Mouse (Mus musculus): ENCODE data around the gene Tmem265. TPM values are rescaled to one million over a fixed set of nuclear protein-coding genes. Genes with fewer than 3 reads are reported as not detected.

Tmem265 gene
- total and polyA plus RNA-seq, 2 experiments from 2014 or later: 5.7 to 9.2 TPM

DNA sequence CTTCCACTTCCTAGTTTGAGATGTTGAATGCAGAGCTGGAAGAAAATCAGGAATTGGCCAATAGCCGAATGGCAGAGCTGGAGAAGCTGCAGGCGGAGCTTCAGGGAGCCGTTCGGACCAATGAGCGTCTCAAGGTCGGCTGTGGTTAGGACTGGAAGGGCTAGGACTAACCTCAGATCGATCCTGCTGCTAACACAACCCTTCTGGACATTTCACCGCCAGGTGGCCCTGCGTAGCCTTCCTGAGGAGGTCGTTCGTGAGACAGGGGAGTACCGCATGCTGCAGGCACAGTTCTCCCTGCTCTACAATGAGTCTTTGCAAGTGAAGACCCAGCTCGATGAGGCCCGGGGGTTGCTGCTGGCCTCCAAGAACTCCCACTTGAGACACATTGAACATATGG is 31.4 kb downstream of the Tmem265 start:
- DNase-seq (ENCODE audit: low spot score) (no peak), ATAC-seq (no peak)
- H3K27ac ChIP-seq: no peak overlapping the region
- H3K4me1 ChIP-seq (ENCODE audit: insufficient read depth, low read length): no peaks in the 10 kb centered on the region; the same call in 1 of the 2 replicates
- H3K4me2 ChIP-seq (ENCODE audit: low read depth, low read length): no peak overlapping the region
- WGBS: 87% methylated on average over 14 of the region's 14 CpGs
- H3K4me3 ChIP-seq (ENCODE audit: low read length): no peak overlapping the region
- H3K27me3 ChIP-seq (ENCODE audit: insufficient read depth, low read length): no peaks in the 10 kb centered on the region
- peaks cover 69% of the 10 kb centered on the region for H3K36me3 ChIP-seq (ENCODE audit: insufficient read depth, low read length)
- no peak for TF ChIP-seq CTCF (IDR thresholded peaks at IDR 0.05; ENCODE audit: low read depth)
- H3K9me3 ChIP-seq (ENCODE audit: low read length): no peaks in the 10 kb centered on the region
- no peak overlapping the region for H3K9ac ChIP-seq (replicated peaks; ENCODE audit: low read length)

DNA sequence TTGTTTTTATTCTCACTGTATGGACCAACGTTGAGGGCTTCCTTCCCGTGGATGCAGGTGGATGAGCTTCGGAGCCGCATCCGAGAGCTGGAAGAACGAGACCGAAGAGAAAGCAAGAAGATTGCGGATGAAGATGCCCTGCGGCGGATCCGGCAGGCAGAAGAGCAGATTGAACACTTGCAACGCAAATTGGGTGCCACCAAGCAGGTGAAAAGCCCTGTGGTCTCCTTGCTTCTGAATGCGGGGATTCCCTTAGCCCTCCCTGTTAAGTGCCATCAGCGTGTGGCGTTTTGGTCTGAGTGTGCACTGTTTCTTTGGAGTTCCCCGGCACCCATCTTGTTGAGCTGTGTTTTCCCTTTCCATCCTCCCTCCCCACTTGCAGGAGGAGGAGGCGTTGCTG is 35.6 kb downstream of the Tmem265 start:
- no peak for TF ChIP-seq CTCF (IDR thresholded peaks at IDR 0.05; ENCODE audit: low read depth)
- Histone ChIP-seq H3K27ac (no peak overlapping the region), H3K4me2 (ENCODE audit: low read depth, low read length) (no peak overlapping the region), H3K36me3 (ENCODE audit: insufficient read depth, low read length) (peaks cover 87% of the 10 kb centered on the region), H3K9ac (replicated peaks; ENCODE audit: low read length) (no peak overlapping the region), H3K4me3 (ENCODE audit: low read length) (no peak overlapping the region), H3K4me1 (ENCODE audit: insufficient read depth, low read length) (no peaks in the 10 kb centered on the region), H3K27me3 (ENCODE audit: insufficient read depth, low read length) (no peaks in the 10 kb centered on the region), H3K9me3 (ENCODE audit: low read length) (no peaks in the 10 kb centered on the region)
- 95% methylated on average over 17 of the region's 17 CpGs for WGBS
- ATAC-seq (no peak), DNase-seq (ENCODE audit: low spot score) (no peak)

GRCm38 (mm10) chr7:127600612-127601011 is 39.4 kb downstream of the Tmem265 start:
- Histone ChIP-seq H3K27me3 (ENCODE audit: insufficient read depth, low read length) (no peaks in the 10 kb centered on the region), H3K9me3 (ENCODE audit: low read length) (no peaks in the 10 kb centered on the region), H3K4me1 (ENCODE audit: insufficient read depth, low read length) (no peaks in the 10 kb centered on the region), H3K36me3 (ENCODE audit: insufficient read depth, low read length) (peaks cover 68% of the 10 kb centered on the region), H3K4me3 (ENCODE audit: low read length) (no peak overlapping the region), H3K4me2 (ENCODE audit: low read depth, low read length) (no peak overlapping the region), H3K9ac (replicated peaks; ENCODE audit: low read length) (no peak overlapping the region), H3K27ac (no peak overlapping the region)
- ATAC-seq: no peak
- no peak for TF ChIP-seq CTCF (IDR thresholded peaks at IDR 0.05; ENCODE audit: low read depth)
- WGBS: 94% methylated on average over 7 of the region's 7 CpGs
- no peak for DNase-seq (ENCODE audit: low spot score)

GRCm38 (mm10) chr7:127601735-127602134 is 40.5 kb downstream of the Tmem265 start:
- no peaks in the 10 kb centered on the region for H3K4me1 ChIP-seq (ENCODE audit: insufficient read depth, low read length)
- H3K4me2 ChIP-seq (ENCODE audit: low read depth, low read length): no peak overlapping the region
- 85% methylated on average over 4 of the region's 4 CpGs for WGBS
- H3K9ac ChIP-seq (replicated peaks; ENCODE audit: low read length): no peak overlapping the region
- no peaks in the 10 kb centered on the region for H3K9me3 ChIP-seq (ENCODE audit: low read length)
- no peak overlapping the region for H3K4me3 ChIP-seq (ENCODE audit: low read length)
- peak; percentile 28 for TF ChIP-seq CTCF (IDR thresholded peaks at IDR 0.05; ENCODE audit: low read depth)
- no peaks in the 10 kb centered on the region for H3K27me3 ChIP-seq (ENCODE audit: insufficient read depth, low read length)
- DNase-seq (ENCODE audit: low spot score) (no peak), ATAC-seq (no peak)
- peaks cover 58% of the 10 kb centered on the region for H3K36me3 ChIP-seq (ENCODE audit: insufficient read depth, low read length)
- no peak overlapping the region for H3K27ac ChIP-seq

GRCm38 (mm10) chr7:127602903-127603302 is 41.7 kb downstream of the Tmem265 start:
- Histone ChIP-seq H3K9ac (replicated peaks; ENCODE audit: low read length) (no peak overlapping the region), H3K4me1 (ENCODE audit: insufficient read depth, low read length) (no peaks in the 10 kb centered on the region), H3K4me2 (ENCODE audit: low read depth, low read length) (no peak overlapping the region), H3K27me3 (ENCODE audit: insufficient read depth, low read length) (no peaks in the 10 kb centered on the region), H3K36me3 (ENCODE audit: insufficient read depth, low read length) (peaks cover 57% of the 10 kb centered on the region), H3K27ac (no peak overlapping the region), H3K4me3 (ENCODE audit: low read length) (no peak overlapping the region), H3K9me3 (ENCODE audit: low read length) (no peaks in the 10 kb centered on the region)
- TF ChIP-seq CTCF (IDR thresholded peaks at IDR 0.05; ENCODE audit: low read depth): no peak
- 90% methylated on average over 2 of the region's 2 CpGs for WGBS
- DNase-seq (ENCODE audit: low spot score) (no peak), ATAC-seq (no peak)

GRCm38 (mm10) chr7:127604256-127604655 is 43.1 kb downstream of the Tmem265 start:
- DNase-seq (ENCODE audit: low spot score) (no peak), ATAC-seq (0 out of 2 replicates have a peak, but pooled peaks have one; percentile 33)
- H3K9ac ChIP-seq (replicated peaks; ENCODE audit: low read length): no peak overlapping the region
- H3K36me3 ChIP-seq (ENCODE audit: insufficient read depth, low read length): peaks cover 60% of the 10 kb centered on the region
- no peaks in the 10 kb centered on the region for H3K9me3 ChIP-seq (ENCODE audit: low read length)
- no peak overlapping the region for H3K4me3 ChIP-seq (ENCODE audit: low read length)
- H3K27me3 ChIP-seq (ENCODE audit: insufficient read depth, low read length): no peaks in the 10 kb centered on the region
- 92% methylated on average over 10 of the region's 10 CpGs for WGBS
- no peak for TF ChIP-seq CTCF (IDR thresholded peaks at IDR 0.05; ENCODE audit: low read depth)
- H3K4me2 ChIP-seq (ENCODE audit: low read depth, low read length): no peak overlapping the region
- H3K27ac ChIP-seq: no peak overlapping the region
- no peaks in the 10 kb centered on the region for H3K4me1 ChIP-seq (ENCODE audit: insufficient read depth, low read length)

DNA sequence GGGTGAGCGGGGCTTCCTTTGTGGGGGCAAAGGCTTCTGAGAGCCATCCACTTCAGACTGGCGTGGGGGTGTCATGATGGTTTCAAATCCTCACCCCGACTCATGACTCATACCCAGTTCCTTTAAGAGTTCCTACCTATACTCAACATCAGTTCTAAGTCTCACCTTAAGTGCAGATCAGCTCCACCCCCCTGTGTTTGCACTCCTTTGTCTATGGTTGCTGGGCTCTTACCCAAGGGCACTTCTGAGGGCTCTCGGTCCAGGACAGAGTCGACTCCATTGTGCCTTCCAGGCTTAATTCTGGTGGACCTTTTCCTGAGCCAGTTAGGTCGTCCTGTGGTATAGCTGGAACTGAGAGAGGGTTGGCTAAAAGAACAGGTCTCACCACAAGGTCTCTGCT is 46.0 kb downstream of the Tmem265 start:
- Histone ChIP-seq H3K27ac (no peak overlapping the region), H3K36me3 (ENCODE audit: insufficient read depth, low read length) (peaks cover 72% of the 10 kb centered on the region), H3K9me3 (ENCODE audit: low read length) (no peaks in the 10 kb centered on the region), H3K4me3 (ENCODE audit: low read length) (no peak overlapping the region), H3K4me2 (ENCODE audit: low read depth, low read length) (no peak overlapping the region), H3K9ac (replicated peaks; ENCODE audit: low read length) (no peak overlapping the region), H3K4me1 (ENCODE audit: insufficient read depth, low read length) (no peaks in the 10 kb centered on the region), H3K27me3 (ENCODE audit: insufficient read depth, low read length) (no peaks in the 10 kb centered on the region)
- DNase-seq (ENCODE audit: low spot score): no peak
- no peak for TF ChIP-seq CTCF (IDR thresholded peaks at IDR 0.05; ENCODE audit: low read depth)
- no peak for ATAC-seq
- WGBS: 82% methylated on average over 6 of the region's 6 CpGs

Data from hindbrain, postnatal 0 days (tissue).